Mouse (Mus musculus): ENCODE measurements around the gene Fuca1.

Fuca1 gene

GRCm38 (mm10) chr4:135920304-135921241 is at the start of gene Fuca1:
Fuca1 (plus strand) TSS chr4:135920735.
- DNase-seq (ENCODE audit: low spot score in 2 of 2): peak; percentile 96 to 98

GRCm38 (mm10) chr4:135872015-135872414 is 48.5 kb upstream of the Fuca1 start:
- no peak for DNase-seq (ENCODE audit: low spot score in 2 of 2)

- no peak for DNase-seq (ENCODE audit: low spot score in 2 of 2)
These were observed 47.7 kb upstream of the Fuca1 start for GRCm38 (mm10) chr4:135872589-135873391.

DNA sequence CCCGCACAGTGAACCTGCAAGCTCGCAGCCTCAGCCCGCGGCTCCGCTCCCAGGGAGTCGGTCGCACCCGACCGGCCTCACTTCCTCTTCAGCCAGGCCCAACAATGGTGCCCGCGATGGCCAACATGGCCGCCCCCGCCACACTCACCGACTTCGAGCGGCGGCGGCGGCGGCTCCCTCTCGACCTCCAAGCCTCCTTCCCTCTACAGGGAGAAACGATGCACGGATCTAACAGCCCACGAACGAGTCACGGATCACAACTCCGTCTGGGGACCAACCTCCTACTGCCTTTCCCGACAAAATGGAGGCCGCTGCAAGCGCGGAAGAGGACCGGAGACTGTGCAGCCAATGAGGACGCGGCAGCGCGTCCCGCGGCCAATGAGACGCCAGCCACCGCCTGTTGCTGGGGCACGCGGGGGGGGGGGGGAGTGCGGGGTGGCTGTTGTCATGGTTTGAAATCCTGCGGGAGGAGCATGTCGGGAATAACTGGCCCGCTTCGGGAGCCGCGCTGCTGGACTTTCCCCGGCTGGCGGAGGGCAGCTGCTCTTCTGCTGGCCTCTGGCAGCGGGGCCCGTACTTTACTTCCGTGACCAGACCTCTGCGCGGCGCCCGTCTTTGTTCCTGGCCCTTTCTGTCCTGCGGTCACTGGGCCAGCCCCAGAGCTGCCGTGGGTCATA is 46.9 kb upstream of the Fuca1 start, which contains the start of gene Pnrc2:
TSS of gene Pnrc2 (minus strand) at position 325 of the 677 bp plus-strand sequence.
- peak; percentile 84 to 88 for DNase-seq (ENCODE audit: low spot score in 2 of 2)

DNA sequence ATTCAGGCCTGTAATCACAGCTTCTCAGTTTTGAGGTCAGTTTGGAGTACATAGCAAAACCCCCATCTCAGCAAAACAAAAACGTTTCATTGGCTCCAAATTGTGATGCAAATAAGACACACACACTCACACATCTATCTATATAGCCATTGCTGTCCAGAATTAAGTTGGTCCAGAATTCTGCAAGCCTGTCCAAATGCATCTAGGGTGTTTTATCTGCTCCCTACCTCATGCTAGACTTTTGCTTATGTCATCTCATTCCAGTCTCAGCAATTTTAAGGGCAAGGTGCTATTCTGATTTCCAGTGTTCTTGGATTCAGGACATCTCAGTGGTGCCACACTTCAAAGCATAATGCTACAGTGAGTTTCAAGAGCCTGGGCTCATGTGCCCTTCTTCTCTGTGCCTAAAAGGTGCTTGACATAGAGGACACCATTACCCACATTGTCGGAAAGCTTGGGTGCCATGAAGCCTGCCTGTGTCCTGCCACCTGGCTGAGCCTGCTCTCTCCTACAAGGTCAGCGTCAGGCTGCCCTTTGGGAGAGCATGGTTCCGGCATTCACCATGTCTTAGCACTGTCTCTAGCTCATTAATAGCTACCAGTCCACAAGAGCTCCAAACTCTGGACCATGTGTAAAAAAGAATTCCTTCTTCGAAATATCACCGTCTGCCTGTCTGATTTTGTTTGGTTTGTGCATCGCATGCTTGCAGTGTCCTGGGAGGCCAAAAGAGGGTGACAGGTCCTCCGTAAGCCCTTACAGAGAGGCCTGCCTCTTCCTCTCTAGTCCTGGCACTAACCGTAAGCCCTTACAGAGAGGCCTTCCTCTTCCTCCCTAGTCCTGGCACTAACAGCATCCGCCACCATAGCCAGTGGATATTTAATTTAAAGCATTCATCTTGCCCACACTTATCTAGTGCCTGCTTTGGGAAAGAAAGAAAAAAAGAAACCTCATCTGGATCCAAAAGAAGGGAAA is 45.7 kb upstream of the Fuca1 start:
- DNase-seq (ENCODE audit: low spot score in 2 of 2): no peak

- DNase-seq (ENCODE audit: low spot score in 2 of 2): no peak
These were observed 45.0 kb upstream of the Fuca1 start for GRCm38 (mm10) chr4:135875546-135875945.

GRCm38 (mm10) chr4:135875991-135876582 is 44.4 kb upstream of the Fuca1 start:
- DNase-seq (ENCODE audit: low spot score in 2 of 2): no peak

- peak; percentile 69 to 70 for DNase-seq (ENCODE audit: low spot score in 2 of 2)
These were observed 43.9 kb upstream of the Fuca1 start for GRCm38 (mm10) chr4:135876583-135877020.

DNA sequence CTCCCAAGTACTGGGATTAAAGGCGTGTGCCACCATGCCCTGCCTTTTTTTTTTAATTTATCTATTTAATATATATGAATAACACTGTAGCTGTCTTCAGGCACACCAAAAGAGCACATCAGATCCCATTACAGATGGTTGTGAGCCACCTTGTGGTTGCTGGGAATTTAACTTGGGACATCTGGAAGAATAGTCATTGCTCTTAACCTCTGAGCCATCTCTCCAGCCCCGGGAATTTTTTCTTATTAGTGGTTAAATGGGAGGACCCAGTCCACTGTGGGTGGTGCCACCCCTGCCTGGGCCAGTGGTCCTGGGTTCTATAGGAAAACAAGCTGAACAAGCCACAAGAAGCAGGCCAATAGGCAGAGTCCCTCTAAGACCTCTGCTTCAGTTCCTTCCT is 42.8 kb upstream of the Fuca1 start:
- DNase-seq (ENCODE audit: low spot score in 2 of 2): no peak

DNA sequence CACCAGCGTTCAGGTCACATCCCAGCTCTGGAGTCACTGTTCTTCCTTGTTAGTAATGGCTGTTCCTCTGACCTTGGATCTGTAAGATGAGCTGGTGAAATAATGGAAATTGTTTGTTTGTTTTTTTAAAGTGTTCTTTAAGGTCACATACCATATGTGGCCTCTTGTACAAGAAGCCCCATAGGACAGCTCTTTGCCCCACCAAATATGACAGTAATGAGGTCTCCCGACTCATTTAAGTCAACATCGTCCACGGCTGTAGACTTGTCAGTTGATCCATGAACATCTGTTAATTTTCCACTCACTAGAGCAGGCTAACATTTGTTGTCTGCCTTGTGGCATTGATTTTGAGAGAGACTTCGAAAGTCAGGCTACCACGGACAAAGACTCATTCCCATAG is 41.5 kb upstream of the Fuca1 start:
- no peak for DNase-seq (ENCODE audit: low spot score in 2 of 2)

DNA sequence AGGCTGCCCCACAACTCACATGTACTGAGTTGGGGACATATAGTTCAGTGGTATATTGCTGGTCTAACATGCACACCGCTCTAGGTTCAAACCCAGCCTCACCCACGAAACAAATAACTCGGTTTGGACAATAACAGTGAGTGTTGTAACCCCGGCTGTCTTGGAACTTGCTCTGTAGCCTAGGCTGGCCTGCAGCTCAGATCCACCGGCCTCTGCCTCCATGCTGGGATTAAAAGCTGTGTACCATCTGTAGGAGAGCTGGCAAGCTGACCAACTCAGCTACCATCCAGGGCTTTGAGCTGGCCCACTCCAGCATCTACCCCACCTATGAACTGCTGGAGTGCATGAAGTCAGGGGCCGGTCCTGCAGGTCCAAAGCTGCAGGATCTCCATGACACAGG is 40.5 kb upstream of the Fuca1 start:
- DNase-seq (ENCODE audit: low spot score in 2 of 2): no peak

- no peak for DNase-seq (ENCODE audit: low spot score in 2 of 2)
These were observed 40.0 kb upstream of the Fuca1 start for GRCm38 (mm10) chr4:135880576-135880975.

GRCm38 (mm10) chr4:135882023-135882422 is 38.5 kb upstream of the Fuca1 start:
- DNase-seq (ENCODE audit: low spot score in 2 of 2): no peak

GRCm38 (mm10) chr4:135883401-135883851 is 37.1 kb upstream of the Fuca1 start:
- no peak for DNase-seq (ENCODE audit: low spot score in 2 of 2)

DNA sequence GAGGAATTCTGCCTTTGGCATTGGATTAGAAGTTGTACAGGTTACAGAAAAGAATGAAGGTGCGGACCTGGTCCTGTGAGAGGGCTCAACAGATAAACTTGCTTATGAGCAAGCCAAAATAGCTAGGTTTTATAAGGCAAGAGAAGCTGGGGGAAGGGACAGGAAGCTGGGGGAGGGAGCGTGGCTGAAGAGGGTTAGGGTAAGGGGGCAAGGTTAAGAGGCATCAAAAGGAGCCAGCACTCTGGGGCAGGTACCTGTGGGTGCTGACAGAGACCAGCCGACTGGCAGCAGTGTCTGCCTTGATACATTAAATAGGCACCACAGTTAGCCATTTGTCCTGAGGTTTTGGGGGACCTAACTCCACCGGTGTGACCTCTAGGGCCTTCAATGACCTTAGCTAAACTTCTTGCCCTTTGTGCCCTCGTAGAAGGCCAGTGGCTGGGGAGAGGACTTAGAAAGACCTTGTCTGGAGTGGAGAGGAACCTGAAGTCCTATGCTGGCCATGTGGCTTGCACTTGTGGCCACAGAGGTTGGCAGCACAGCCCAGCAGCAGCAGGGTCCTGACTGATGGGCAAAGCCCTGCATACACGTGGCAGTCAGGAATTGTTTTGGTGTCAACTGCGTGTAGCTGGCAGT is 36.5 kb upstream of the Fuca1 start:
- peak in 1 of 2 experiments; percentile 46 for DNase-seq (ENCODE audit: low spot score in 2 of 2)

DNA sequence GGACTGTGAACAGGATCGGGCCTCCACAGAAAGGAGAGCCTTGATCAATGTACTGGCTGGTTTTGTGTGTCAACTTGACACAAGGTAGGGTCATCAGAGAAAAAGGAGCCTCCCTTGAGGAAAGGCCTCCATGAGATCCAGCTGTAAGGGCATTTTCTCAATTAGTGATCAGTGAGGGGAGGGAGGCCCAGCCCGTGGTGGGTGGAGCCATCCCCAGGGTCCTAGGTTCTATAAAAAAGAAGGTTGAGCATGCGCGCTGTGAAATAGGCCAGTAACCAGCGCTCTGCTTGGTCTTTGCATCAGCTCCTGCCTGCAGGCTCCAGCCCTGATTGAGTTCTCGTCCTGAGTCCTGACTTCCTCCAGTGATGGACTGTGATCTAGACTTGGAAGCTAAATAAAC is 36.0 kb upstream of the Fuca1 start:
- DNase-seq (ENCODE audit: low spot score in 2 of 2): no peak

DNA sequence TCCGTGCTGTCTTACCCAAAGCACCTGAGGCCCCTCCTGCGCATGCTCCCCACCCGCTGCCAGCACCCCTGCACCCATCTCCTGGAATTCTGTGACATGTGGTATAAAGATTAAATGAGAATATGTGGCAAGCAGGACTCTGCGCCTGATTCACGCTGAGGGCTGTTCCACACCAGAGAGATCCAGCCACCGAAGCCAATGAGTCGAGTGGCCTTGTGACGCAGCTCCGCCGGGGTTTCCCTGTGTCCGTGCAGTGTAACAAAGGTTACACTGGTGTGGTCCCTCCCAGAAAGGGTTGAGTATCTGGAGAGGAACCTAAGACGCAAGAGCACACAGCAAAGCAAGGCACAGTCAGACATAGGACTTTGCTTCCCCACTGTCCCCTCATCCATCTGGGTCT is 34.9 kb upstream of the Fuca1 start:
- no peak for DNase-seq (ENCODE audit: low spot score in 2 of 2)

- no peak for DNase-seq (ENCODE audit: low spot score in 2 of 2)
These were observed 34.4 kb upstream of the Fuca1 start for GRCm38 (mm10) chr4:135886184-135886583.

DNA sequence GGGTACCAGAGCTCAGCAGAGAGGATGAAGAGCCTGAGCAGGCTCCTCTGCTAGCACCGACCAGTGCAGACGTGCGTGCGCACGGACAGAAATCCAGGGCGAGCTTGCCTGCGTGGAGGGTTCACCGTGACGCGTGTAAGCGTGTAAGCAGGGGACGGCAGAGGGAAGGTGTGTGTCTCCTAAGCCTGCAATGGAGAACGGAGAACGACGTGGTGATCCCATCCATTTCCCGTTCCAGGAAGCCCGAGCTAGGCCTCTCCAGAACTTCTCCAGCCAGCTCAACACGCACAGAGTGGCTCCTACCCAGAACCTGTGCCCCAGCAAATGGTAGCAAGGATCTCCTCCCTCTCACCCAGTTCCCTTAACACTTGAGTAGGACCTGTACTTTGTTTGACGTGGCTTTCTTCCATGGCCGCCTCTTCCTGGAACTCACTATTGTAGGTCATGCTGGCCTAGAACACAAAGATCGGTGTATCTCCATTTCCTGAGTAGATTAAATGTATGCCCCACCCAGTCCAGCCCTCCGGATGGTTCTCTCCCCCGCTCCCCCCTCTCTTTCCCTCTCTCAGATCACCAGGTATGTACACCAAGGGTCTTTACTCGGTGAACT is 32.0 kb upstream of the Fuca1 start:
- no peak for DNase-seq (ENCODE audit: low spot score in 2 of 2)

Data from thymus, postnatal 10 days (tissue).